Mouse (Mus musculus) heart, adult 2 months (tissue): Measurements from ENCODE around the gene Krtap1-5. TPM values are rescaled to one million over a fixed set of nuclear protein-coding genes. Genes with fewer than 3 reads are reported as not detected.
"Not testable (repeated sequence)": the region's sequence is repeated elsewhere in the genome, so short reads cannot be mapped to it uniquely, and the experiment has no call there.

Experiments used
- DNase-seq, 2 experiments: peaks; one replicate each; pipeline ENCODE4 v3.0.0; 2021
- H3K27ac ChIP-seq: fragments of 200-600 bp; 2 replicates; pipeline ENCODE4 v1.8.1; 2022
- H3K27me3 ChIP-seq: fragments of 200-500 bp; 2 replicates; pipeline ENCODE4 v1.6.1; 2012; ENCODE audit warnings: mild to moderate bottlenecking, low read length, inconsistent platforms, mixed read lengths; ENCODE audit not compliant: control insufficient read depth, insufficient read depth
- H3K36me3 ChIP-seq: fragments of 200-500 bp; 2 replicates; pipeline ENCODE4 v1.6.1; 2012; ENCODE audit warnings: low read length, inconsistent platforms; ENCODE audit not compliant: control insufficient read depth, insufficient read depth
- H3K4me1 ChIP-seq: fragments of 200-500 bp; 2 replicates; pipeline ENCODE4 v1.6.1; 2011; ENCODE audit warnings: low read length; ENCODE audit not compliant: control insufficient read depth, insufficient read depth
- H3K4me3 ChIP-seq: fragments of 200-600 bp; 2 replicates; pipeline ENCODE4 v1.8.1; 2022
- H3K79me2 ChIP-seq: fragments of 200-500 bp; replicated peaks from 2 replicates; pipeline ENCODE4 v1.6.1; 2012; ENCODE audit warnings: mild to moderate bottlenecking, inconsistent platforms, low read length, moderate library complexity, mixed read lengths; ENCODE audit not compliant: control insufficient read depth, insufficient read depth
- H3K9ac ChIP-seq: fragments of 200-500 bp; 2 replicates; pipeline ENCODE4 v1.6.1; 2012; ENCODE audit warnings: low read depth, mild to moderate bottlenecking, control low read depth, inconsistent platforms, low read length, mixed read lengths
- CTCF ChIP-seq: fragments of 200-600 bp; IDR thresholded peaks from 2 replicates; pipeline ENCODE4 v1.8.1; 2022; ENCODE audit warnings: antibody characterized with exemption, mild to moderate bottlenecking, moderate library complexity
- EP300 ChIP-seq: fragments of 200-500 bp; IDR thresholded peaks from 2 replicates; pipeline ENCODE4 v1.6.1; 2011; ENCODE audit warnings: low read depth, low read length, control low read depth; ENCODE audit not compliant: insufficient read depth
- POLR2A ChIP-seq: fragments of 200-500 bp; IDR thresholded peaks from 2 replicates; pipeline ENCODE4 v1.6.1; 2011; ENCODE audit warnings: mild to moderate bottlenecking, low read depth, low read length, control low read depth; ENCODE audit not compliant: insufficient read depth
- WGBS: fragments of 180-500 bp; shearing (Covaris S2); methylation state at CpG from one replicate; pipeline ENCODE4 v1.1.7; 2018; 5-methylcytosine and 5-hydroxymethylcytosine counted together
- intact Hi-C: fragments of 180-260 bp; cut with DNase I; formaldehyde crosslinking; loops from one replicate; pipeline ENCODE4 v1.15.1; 2025
- long read RNA-seq: library from polyadenylated mRNA; stranded (forward); transcript quantifications from one replicate; pipeline ENCODE4 v2.0.0, GENCODE M21; 2021
- polyA plus RNA-seq: library from polyadenylated mRNA; depleted of rRNA; stranded (reverse); fragments of >200 nt; gene quantifications from 2 replicates; pipeline ENCODE4 v1.2.3, GENCODE M21; 2012; rRNA removed
- total RNA-seq, 2 experiments: library from RNA; stranded (reverse); gene quantifications; 2 replicates each; pipeline ENCODE4 v1.2.3; 2021

Krtap1-5 gene
- total RNA-seq (not detected), polyA plus RNA-seq (not detected in 2 replicates)
- long read RNA-seq, result 0 reads

GRCm38 (mm10) chr11:99580636-99581035, at the start of gene Krtap1-5:
Gene Krtap1-5, minus strand, starts transcription at chr11:99581016.
- Histone ChIP-seq H3K36me3 (no peaks in the 10 kb centered on the region), H3K79me2 (no peaks in the 10 kb centered on the region), H3K4me1 (no peaks in the 10 kb centered on the region), H3K27me3 (no peaks in the 10 kb centered on the region), H3K4me3 (no peak within 1 kb of the TSS), H3K9ac (no peak within 1 kb of the TSS), H3K27ac (no peak within 1 kb of the TSS)
- DNase-seq, result no peak
- TF ChIP-seq EP300, result no peak
- no peak for TF ChIP-seq POLR2A
- TF ChIP-seq CTCF, result no peak
- WGBS, result 75% methylated on average over 6 of the region's 6 CpGs
- intact Hi-C loops, result no loop called here

- H3K79me2 ChIP-seq, result no peaks in the 10 kb centered on the region
- H3K27ac ChIP-seq, result no peak within 1 kb of the TSS
- no peaks in the 10 kb centered on the region for H3K4me1 ChIP-seq
- no peak for DNase-seq
- intact Hi-C loops, result no loop called here
- 79% methylated on average over 4 of the region's 4 CpGs for WGBS
- no peaks in the 10 kb centered on the region for H3K36me3 ChIP-seq
- H3K9ac ChIP-seq, result no peak within 1 kb of the TSS
- no peaks in the 10 kb centered on the region; the same call in 1 of the 2 replicates for H3K27me3 ChIP-seq
- H3K4me3 ChIP-seq, result no peak within 1 kb of the TSS
- TF ChIP-seq EP300, result no peak
- no peak for TF ChIP-seq CTCF
- no peak for TF ChIP-seq POLR2A
These were observed 47.3 kb upstream of the Krtap1-5 start, which contains the start of gene Krtap4-1 for GRCm38 (mm10) chr11:99628138-99628537. Gene Krtap4-1, minus strand, starts transcription at chr11:99628238.

- Histone ChIP-seq H3K4me3 (no peak within 1 kb of the TSS), H3K4me1 (no peaks in the 10 kb centered on the region), H3K79me2 (no peaks in the 10 kb centered on the region), H3K27me3 (no peaks in the 10 kb centered on the region), H3K27ac (no peak within 1 kb of the TSS), H3K9ac (no peak within 1 kb of the TSS), H3K36me3 (no peaks in the 10 kb centered on the region)
- 67% methylated on average over 2 of the region's 2 CpGs for WGBS
- intact Hi-C loops, result no loop called here
- no peak for TF ChIP-seq POLR2A
- TF ChIP-seq CTCF, result no peak
- no peak for TF ChIP-seq EP300
- DNase-seq, result no peak
These were observed 39.5 kb upstream of the Krtap1-5 start, which contains the start of gene Gm11562 for GRCm38 (mm10) chr11:99620335-99620734. Gene Gm11562, minus strand, starts transcription at chr11:99620435.

GRCm38 (mm10) chr11:99614796-99615363, 34.1 kb upstream of the Krtap1-5 start, which contains the start of gene Krtap2-4:
Gene Krtap2-4, minus strand, starts transcription at chr11:99614846.
- no peaks in the 10 kb centered on the region for H3K36me3 ChIP-seq
- WGBS, result 65% methylated on average over 3 of the region's 3 CpGs
- no peak within 1 kb of the TSS for H3K4me3 ChIP-seq
- H3K27ac ChIP-seq, result no peak within 1 kb of the TSS
- no peaks in the 10 kb centered on the region for H3K27me3 ChIP-seq
- H3K4me1 ChIP-seq, result no peaks in the 10 kb centered on the region
- no peak for DNase-seq
- no peak within 1 kb of the TSS for H3K9ac ChIP-seq
- intact Hi-C loops, result no loop called here
- no peaks in the 10 kb centered on the region for H3K79me2 ChIP-seq
- no peak for TF ChIP-seq CTCF
- no peak for TF ChIP-seq POLR2A

- H3K27ac ChIP-seq, H3K4me1 ChIP-seq, H3K27me3 ChIP-seq, DNase-seq, H3K36me3 ChIP-seq, H3K9ac ChIP-seq, H3K79me2 ChIP-seq, H3K4me3 ChIP-seq, intact Hi-C loops: not testable (repeated sequence)
- 51% methylated on average over 1 of the region's 2 CpGs for WGBS
These were observed 29.3 kb upstream of the Krtap1-5 start, which contains the start of gene Gm11937 for GRCm38 (mm10) chr11:99610089-99610488. Gene Gm11937, minus strand, starts transcription at chr11:99610189.

GRCm38 (mm10) chr11:99609126-99609525, 28.3 kb upstream of the Krtap1-5 start:
- intact Hi-C loops, result no loop called here
- Histone ChIP-seq H3K27me3 (no peaks in the 10 kb centered on the region), H3K36me3 (no peaks in the 10 kb centered on the region), H3K4me3 (no peak overlapping the region), H3K4me1 (no peaks in the 10 kb centered on the region), H3K79me2 (no peaks in the 10 kb centered on the region), H3K9ac (no peak overlapping the region), H3K27ac (no peak overlapping the region)
- WGBS, result 56% methylated on average over 1 of the region's 1 CpGs
- DNase-seq, result no peak
- TF ChIP-seq EP300, result no peak
- no peak for TF ChIP-seq CTCF
- TF ChIP-seq POLR2A, result no peak

GRCm38 (mm10) chr11:99603208-99603607, 22.4 kb upstream of the Krtap1-5 start, which contains the start of gene Gm11938:
Gene Gm11938, minus strand, starts transcription at chr11:99603308.
- H3K4me3 ChIP-seq, DNase-seq, intact Hi-C loops, H3K27me3 ChIP-seq, H3K79me2 ChIP-seq, H3K36me3 ChIP-seq, H3K9ac ChIP-seq, H3K4me1 ChIP-seq, H3K27ac ChIP-seq: not testable (repeated sequence)
- 47% methylated on average over 1 of the region's 1 CpGs for WGBS

- WGBS, result 88% methylated on average over 6 of the region's 6 CpGs
- H3K4me3 ChIP-seq, H3K79me2 ChIP-seq, DNase-seq, intact Hi-C loops, H3K9ac ChIP-seq, H3K27me3 ChIP-seq, H3K27ac ChIP-seq, H3K4me1 ChIP-seq, H3K36me3 ChIP-seq: not testable (repeated sequence)
These were observed 16.9 kb upstream of the Krtap1-5 start, which contains the start of gene Krtap9-3 for GRCm38 (mm10) chr11:99597742-99598141. Gene Krtap9-3, minus strand, starts transcription at chr11:99598105.
